Mouse (Mus musculus) heart, embryonic 13.5 days (tissue): ENCODE measurements around the gene Gm21586. TPM values are rescaled to one million over a fixed set of nuclear protein-coding genes. Genes with fewer than 3 reads are reported as not detected.
"Not testable (repeated sequence)": the region's sequence is repeated elsewhere in the genome, so short reads cannot be mapped to it uniquely, and the experiment has no call there.

Experiments used
- ATAC-seq: fragments of 200-750 bp; cut with Nextera tagmentation; 2 replicates; pipeline ENCODE4 v1.8.0; 2017; ENCODE audit warnings: moderate TSS enrichment; ENCODE audit not compliant: insufficient number of reproducible peaks, low FRiP score, low TSS enrichment; ENCODE audit errors: extremely low read depth
- H3K27ac ChIP-seq: fragments of 300-500 bp; sonication (generic); replicated peaks from 2 replicates; pipeline ENCODE4 v1.5.1; 2015; ENCODE audit warnings: moderate library complexity, mild to moderate bottlenecking, inconsistent platforms
- H3K27me3 ChIP-seq: fragments of 300-500 bp; sonication (generic); replicated peaks from 2 replicates; pipeline ENCODE4 v1.6.1; 2015; ENCODE audit warnings: mild to moderate bottlenecking, inconsistent platforms
- H3K36me3 ChIP-seq: fragments of 300-500 bp; sonication (generic); 2 replicates; pipeline ENCODE4 v1.6.1; 2015; ENCODE audit warnings: mild to moderate bottlenecking, inconsistent platforms
- H3K4me1 ChIP-seq: fragments of 300-500 bp; sonication (generic); 2 replicates; pipeline ENCODE4 v1.6.1; 2015; ENCODE audit warnings: inconsistent platforms
- H3K4me2 ChIP-seq: fragments of 300-500 bp; sonication (generic); 2 replicates; pipeline ENCODE4 v1.6.1; 2015; ENCODE audit warnings: inconsistent platforms, mild to moderate bottlenecking, moderate library complexity
- H3K4me3 ChIP-seq: fragments of 300-500 bp; sonication (generic); 2 replicates; pipeline ENCODE4 v1.5.1; 2015; ENCODE audit warnings: moderate library complexity, mild to moderate bottlenecking, inconsistent platforms
- H3K9ac ChIP-seq: fragments of 300-500 bp; sonication (generic); 2 replicates; pipeline ENCODE4 v1.6.1; 2015; ENCODE audit warnings: inconsistent platforms, mild to moderate bottlenecking, moderate library complexity
- H3K9me3 ChIP-seq: fragments of 300-500 bp; sonication (generic); 2 replicates; pipeline ENCODE4 v1.6.1; 2016; ENCODE audit warnings: inconsistent platforms
- WGBS: fragments of 180-500 bp; shearing (Covaris S2); methylation state at CpG from one replicate; pipeline ENCODE4 v1.1.7; 2015; ENCODE audit warnings: mixed read lengths; 5-methylcytosine and 5-hydroxymethylcytosine counted together
- polyA plus RNA-seq: library from polyadenylated mRNA; unstranded; fragments of >200 nt; fragmentation: Nextera tagmentation; extraction: Ambion mirVana; gene quantifications from 2 replicates; pipeline ENCODE4 v1.2.1, GENCODE M21; 2015

Gm21586 gene
- polyA plus RNA-seq: not detected in 2 replicates

DNA sequence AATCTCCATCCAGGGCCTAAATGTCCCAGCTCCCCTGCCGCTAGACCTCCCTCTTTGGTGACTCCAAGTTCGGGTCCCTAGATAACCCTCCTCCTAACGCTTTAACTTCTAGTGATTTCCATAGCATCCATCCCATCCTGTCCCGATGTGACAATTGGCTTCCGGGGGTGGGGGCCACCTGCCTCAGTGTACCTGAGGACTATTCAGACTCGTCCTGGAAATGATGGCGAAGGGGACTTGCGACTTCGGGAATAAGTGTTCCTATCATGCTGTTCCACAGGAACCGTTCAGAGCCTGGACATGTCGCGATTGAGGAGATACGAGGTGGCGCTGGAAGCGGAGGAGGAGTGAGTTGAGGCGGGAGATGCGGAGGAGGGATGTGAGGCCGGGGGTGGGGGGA, at the start of gene Gm21586:
Gm21586 (plus strand) TSS at position 301 of the 400 bp plus-strand sequence.
- WGBS: no CpG with 5 or more reads among the region's 18 CpGs
- H3K27me3 ChIP-seq, H3K4me1 ChIP-seq, H3K4me3 ChIP-seq, H3K9ac ChIP-seq, H3K4me2 ChIP-seq, H3K36me3 ChIP-seq, H3K9me3 ChIP-seq, H3K27ac ChIP-seq, ATAC-seq: not testable (repeated sequence)

DNA sequence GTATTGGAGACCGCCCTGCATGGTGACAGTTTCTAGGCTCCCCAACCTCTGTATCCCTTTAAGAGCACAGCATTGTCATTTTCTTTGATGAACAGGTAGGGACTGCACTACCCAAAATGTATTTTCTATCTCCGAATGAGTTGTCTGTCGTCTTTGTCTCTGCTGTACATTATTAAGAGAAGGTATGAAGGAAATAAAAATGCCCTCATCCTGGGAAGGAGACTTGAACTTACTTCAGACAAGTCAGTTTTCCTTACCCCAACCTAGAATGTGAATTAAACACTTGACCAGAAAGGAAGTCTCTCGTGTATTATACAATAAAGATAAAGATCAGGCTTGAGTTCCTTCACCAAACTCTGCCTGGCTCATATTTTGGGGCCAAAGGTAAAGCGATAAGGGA, 27.3 kb downstream of the Gm21586 start, which contains the start of gene Gm2163:
Gm2163 (plus strand) TSS at position 301 of the 400 bp plus-strand sequence.
- not testable (repeated sequence) for ATAC-seq, H3K4me2 ChIP-seq, H3K4me3 ChIP-seq, H3K36me3 ChIP-seq, H3K27me3 ChIP-seq, H3K9ac ChIP-seq, H3K27ac ChIP-seq, H3K9me3 ChIP-seq, H3K4me1 ChIP-seq
- WGBS: no CpG with 5 or more reads among the region's 5 CpGs

Other genes starting within 250 kb of the Gm21586 start
- gene Gm10600, start 198.7 kb upstream of the Gm21586 start, polyA plus RNA-seq: not detected in 2 replicates
- gene Ccl21b, start 183.6 kb upstream of the Gm21586 start, polyA plus RNA-seq: not detected in 2 replicates
- not detected in 2 replicates for gene Gm21953, start 145.1 kb upstream of the Gm21586 start, polyA plus RNA-seq
- not detected in 2 replicates for gene Fam205a3, start 121.0 kb upstream of the Gm21586 start, polyA plus RNA-seq
- 0.07 TPM in 1 of 2 replicates, not detected in the other for gene Gm2163, start 27.4 kb downstream of the Gm21586 start, polyA plus RNA-seq
- gene Fam205a2, start 88.8 kb downstream of the Gm21586 start, polyA plus RNA-seq: not detected in 2 replicates
- gene Gm10591, start 172.8 kb downstream of the Gm21586 start, polyA plus RNA-seq: not detected in 2 replicates
- gene Gm2564, start 190.3 kb downstream of the Gm21586 start, polyA plus RNA-seq: not detected in 2 replicates
- not detected in 2 replicates for gene Ccl27b, start 215.9 kb downstream of the Gm21586 start, polyA plus RNA-seq
- gene Il11ra2, start 222.5 kb downstream of the Gm21586 start, polyA plus RNA-seq: not detected in 2 replicates